Mouse (Mus musculus): ENCODE results near the gene Cbx8.

DNA sequence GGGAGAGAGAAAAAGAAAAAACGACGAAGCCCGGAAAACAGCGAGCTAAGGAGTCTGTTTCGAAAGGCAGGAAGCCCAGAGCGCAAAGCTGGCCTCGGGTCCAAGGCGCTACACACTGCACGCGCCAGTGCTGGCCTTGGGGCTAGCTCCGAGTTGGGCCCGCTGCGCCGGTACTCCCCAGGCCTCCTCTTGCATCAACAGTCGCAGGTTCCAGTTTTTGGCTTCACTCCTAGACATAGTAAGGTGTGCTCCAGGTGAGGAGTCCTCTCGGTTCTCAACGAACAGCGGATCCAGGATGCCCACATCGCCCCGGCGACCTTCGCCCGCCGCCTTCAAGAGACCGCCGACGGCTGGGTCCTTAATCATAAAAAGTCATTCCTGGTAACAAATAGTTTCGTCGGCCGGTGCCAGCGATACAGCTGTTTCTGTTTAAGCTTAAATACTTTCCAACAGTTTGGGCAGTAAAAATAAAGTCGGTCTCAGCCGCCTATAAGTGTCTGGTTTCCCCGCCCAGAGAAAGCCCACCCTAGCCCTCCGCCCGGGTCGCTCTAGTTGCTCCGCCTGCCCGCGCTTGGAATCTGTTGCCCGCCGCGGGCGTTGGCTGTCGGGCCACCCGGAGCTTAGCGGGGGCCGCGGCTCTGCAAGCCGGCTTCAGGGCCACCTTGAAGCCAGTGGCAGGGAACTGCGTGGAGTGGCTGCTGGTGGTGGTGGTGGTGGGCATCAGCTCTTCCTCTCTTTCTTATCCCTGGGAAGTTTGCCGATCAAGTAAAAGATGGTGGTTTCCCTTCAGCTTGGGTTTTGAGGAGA, 1.9 kb upstream of the Cbx8 start:
- TF ChIP-seq CTCF (IDR thresholded peaks at IDR 0.05; ENCODE audit: insufficient read depth, low read length) = no peak
- no peak for TF ChIP-seq POLR2A (IDR thresholded peaks at IDR 0.05; ENCODE audit: borderline replicate concordance, extremely low read depth, low read depth, low read length)
